Comparison of ENCODE assay signal across 8 mouse cellular contexts in genomic region chr6:131387221-131388039, GRCm38 (mm10). TPM values are rescaled to one million over a fixed set of nuclear protein-coding genes. Genes with fewer than 3 reads are reported as not detected.
DNase-seq lines count a peak whose midpoint lies in the region; ATAC-seq and TF ChIP-seq lines count a peak whose summit lies in the region.

No protein-coding gene starts in this region.

- peak overlapping the region; percentile 66 for H3K4me2 ChIP-seq in hindbrain, postnatal 0 days (ENCODE audit: low read depth, low read length)

- WGBS in hindbrain, postnatal 0 days: 2% methylated on average over 43 of the region's 43 CpGs

- peak overlapping the region; percentile 88 for H3K9ac ChIP-seq in hindbrain, postnatal 0 days (replicated peaks; ENCODE audit: low read length)

- TF ChIP-seq CTCF in gastrocnemius, adult 2 months (IDR thresholded peaks at IDR 0.05): no peak
- no peak for TF ChIP-seq CTCF in hindbrain, postnatal 0 days (IDR thresholded peaks at IDR 0.05; ENCODE audit: low read depth)

- peak; percentile 63 for ATAC-seq in hindbrain, postnatal 0 days
- peak; percentile 72 for ATAC-seq in megakaryocyte progenitor cell, adult 5-6 weeks (replicated peaks; ENCODE audit: poor library complexity)

- H3K4me1 ChIP-seq in hindbrain, postnatal 0 days (ENCODE audit: insufficient read depth, low read length): peaks cover 17% of the 10 kb centered on the region

- peak; percentile 83 for DNase-seq in ZHBTc4 (ENCODE audit: low read depth, low spot score)
- peak; percentile 46 to 55 for DNase-seq in cerebellum, postnatal 36 days
- peak; percentile 94 for DNase-seq in gastrocnemius, adult 2 months
- DNase-seq in hindbrain, postnatal 0 days (ENCODE audit: low spot score): peak; percentile 44
- DNase-seq in left cerebral cortex, postnatal 10 days (ENCODE audit: extremely low spot score in 1 of 2, low spot score in 2 of 2): peak; percentile 52 to 74
- DNase-seq in right cerebral cortex, postnatal 25 days: peak; percentile 76
- DNase-seq in yolk sac, embryonic 10.5 days (ENCODE audit: low spot score): peak; percentile 55

- peak overlapping the region; percentile 96 for H3K4me3 ChIP-seq in gastrocnemius, adult 2 months
- H3K4me3 ChIP-seq in hindbrain, postnatal 0 days (ENCODE audit: low read length): peak overlapping the region; percentile 93

- H3K27me3 ChIP-seq in hindbrain, postnatal 0 days (ENCODE audit: insufficient read depth, low read length): no peaks in the 10 kb centered on the region

- intact Hi-C loops in gastrocnemius, adult 2 months (cut with DNase I): no loop called here
- intact Hi-C loops in left cerebral cortex, postnatal 10 days (cut with DNase I): no loop called here

- H3K27ac ChIP-seq in gastrocnemius, adult 2 months: peak overlapping the region; percentile 99
- H3K27ac ChIP-seq in hindbrain, postnatal 0 days: peak overlapping the region; percentile 86

- H3K9me3 ChIP-seq in hindbrain, postnatal 0 days (ENCODE audit: low read length): no peaks in the 10 kb centered on the region

- H3K36me3 ChIP-seq in hindbrain, postnatal 0 days (ENCODE audit: insufficient read depth, low read length): no peaks in the 10 kb centered on the region

RNA-seq across cellular contexts. Expression of gene Ybx3, which starts 0.8 kb away (rescaled TPM):
- 1,000 to 10,000 TPM; 1,637 to 2,309 TPM for total RNA-seq in gastrocnemius, adult 2 months (2021)
- total RNA-seq in hindbrain, postnatal 0 days (2014; rRNA removed): 86.0 and 103 TPM in 2 replicates
- polyA plus RNA-seq in hindbrain, postnatal 0 days (2015; fragmentation: Nextera tagmentation; extraction: Ambion mirVana): 33.4 and 34.6 TPM in 2 replicates
- 100 to 1,000 TPM in 1 of 2 experiments, 10 to 100 TPM in 1; 96.4 to 106 TPM for total RNA-seq in left cerebral cortex, postnatal 10 days (2021)
- 568 and 581 TPM in 2 replicates for total RNA-seq in megakaryocyte progenitor cell, adult 5-6 weeks (2015)
- total RNA-seq in megakaryocyte progenitor cell, adult 5-6 weeks (2017): 577 and 593 TPM in 2 replicates

RNA-seq across cellular contexts. Expression of gene Styk1, which starts 34.0 kb away (rescaled TPM):
- 1 to 10 TPM; 1.1 TPM for total RNA-seq in gastrocnemius, adult 2 months (2021)
- 3.0 and 3.2 TPM in 2 replicates for total RNA-seq in hindbrain, postnatal 0 days (2014; rRNA removed)
- polyA plus RNA-seq in hindbrain, postnatal 0 days (2015; fragmentation: Nextera tagmentation; extraction: Ambion mirVana): 4.3 and 5.1 TPM in 2 replicates
- 1 to 10 TPM; 1.6 to 2.2 TPM for total RNA-seq in left cerebral cortex, postnatal 10 days (2021)
- total RNA-seq in megakaryocyte progenitor cell, adult 5-6 weeks (2015): 0.24 and 0.32 TPM in 2 replicates
- total RNA-seq in megakaryocyte progenitor cell, adult 5-6 weeks (2017): 0.08 and 0.17 TPM in 2 replicates

Comparison
In these comparisons a context has a peak if more than half of its experiments do, and no peak if none do; other contexts are left out.
1. Peak in every context shown above with its lines: DNase-seq, ATAC-seq, H3K4me3 ChIP-seq and H3K27ac ChIP-seq.
2. DNase-seq: peak in every context shown above with its lines; median percentile 94 in gastrocnemius, adult 2 months; 83 in ZHBTc4; 76 in right cerebral cortex, postnatal 25 days; 63 in left cerebral cortex, postnatal 10 days; 55 in yolk sac, embryonic 10.5 days; 50 in cerebellum, postnatal 36 days; 44 in hindbrain, postnatal 0 days.